Mouse (Mus musculus): ENCODE measurements around the gene Kif1a. TPM values are rescaled to one million over a fixed set of nuclear protein-coding genes. Genes with fewer than 3 reads are reported as not detected.

Kif1a gene
- polyA plus RNA-seq, 1 experiment, result 0.49 TPM

- no peaks in the 10 kb centered on the region for H3K27me3 ChIP-seq (ENCODE audit: control insufficient read depth, insufficient read depth, low read length)
- H3K4me1 ChIP-seq (ENCODE audit: control insufficient read depth, insufficient read depth, insufficient read length), result no peaks in the 10 kb centered on the region
- H3K36me3 ChIP-seq (ENCODE audit: control insufficient read depth, insufficient read depth, low read length), result no peaks in the 10 kb centered on the region
- no peak for DNase-seq (ENCODE audit: low read depth in 1 of 2, low spot score in 2 of 2)
- 86% methylated on average over 11 of the region's 11 CpGs for WGBS
- no peak overlapping the region for H3K4me3 ChIP-seq (ENCODE audit: extremely low read depth, insufficient read depth, insufficient read length)
- TF ChIP-seq CTCF (IDR thresholded peaks at IDR 0.05; ENCODE audit: extremely low read depth, insufficient read depth, insufficient read length, insufficient replicate concordance) (no peak), POLR2A (IDR thresholded peaks at IDR 0.05; ENCODE audit: low read depth, low read length) (no peak)
- H3K27ac ChIP-seq (ENCODE audit: insufficient read depth, low read length), result no peak overlapping the region
Observed at GRCm38 (mm10) chr1:93123179-93123854, 21.6 kb upstream of the Kif1a start.

GRCm38 (mm10) chr1:93118816-93119215, 17.1 kb upstream of the Kif1a start:
- H3K36me3 ChIP-seq (ENCODE audit: control insufficient read depth, insufficient read depth, low read length), result no peaks in the 10 kb centered on the region
- no peaks in the 10 kb centered on the region for H3K4me1 ChIP-seq (ENCODE audit: control insufficient read depth, insufficient read depth, insufficient read length)
- no peaks in the 10 kb centered on the region for H3K27me3 ChIP-seq (ENCODE audit: control insufficient read depth, insufficient read depth, low read length)
- 33% methylated on average over 4 of the region's 4 CpGs for whole genome bisulfite sequencing
- no peak for DNase-seq (ENCODE audit: low read depth in 1 of 2, low spot score in 2 of 2)
- H3K4me3 ChIP-seq (ENCODE audit: extremely low read depth, insufficient read depth, insufficient read length), result no peak overlapping the region
- H3K27ac ChIP-seq (ENCODE audit: insufficient read depth, low read length), result no peak overlapping the region
- TF ChIP-seq CTCF (IDR thresholded peaks at IDR 0.05; ENCODE audit: extremely low read depth, insufficient read depth, insufficient read length, insufficient replicate concordance) (no peak), POLR2A (IDR thresholded peaks at IDR 0.05; ENCODE audit: low read depth, low read length) (no peak)

- H3K36me3 ChIP-seq (ENCODE audit: control insufficient read depth, insufficient read depth, low read length), result no peaks in the 10 kb centered on the region
- H3K4me1 ChIP-seq (ENCODE audit: control insufficient read depth, insufficient read depth, insufficient read length), result no peaks in the 10 kb centered on the region
- H3K27ac ChIP-seq (ENCODE audit: insufficient read depth, low read length), result no peak overlapping the region
- 29% methylated on average over 13 of the region's 13 CpGs for WGBS
- H3K4me3 ChIP-seq (ENCODE audit: extremely low read depth, insufficient read depth, insufficient read length), result no peak overlapping the region
- H3K27me3 ChIP-seq (ENCODE audit: control insufficient read depth, insufficient read depth, low read length), result no peaks in the 10 kb centered on the region
- no peak for DNase-seq (ENCODE audit: low read depth in 1 of 2, low spot score in 2 of 2)
- no peak for TF ChIP-seq CTCF (IDR thresholded peaks at IDR 0.05; ENCODE audit: extremely low read depth, insufficient read depth, insufficient read length, insufficient replicate concordance)
- TF ChIP-seq POLR2A (IDR thresholded peaks at IDR 0.05; ENCODE audit: low read depth, low read length), result no peak
Observed at GRCm38 (mm10) chr1:93115471-93115870, 13.7 kb upstream of the Kif1a start.

DNA sequence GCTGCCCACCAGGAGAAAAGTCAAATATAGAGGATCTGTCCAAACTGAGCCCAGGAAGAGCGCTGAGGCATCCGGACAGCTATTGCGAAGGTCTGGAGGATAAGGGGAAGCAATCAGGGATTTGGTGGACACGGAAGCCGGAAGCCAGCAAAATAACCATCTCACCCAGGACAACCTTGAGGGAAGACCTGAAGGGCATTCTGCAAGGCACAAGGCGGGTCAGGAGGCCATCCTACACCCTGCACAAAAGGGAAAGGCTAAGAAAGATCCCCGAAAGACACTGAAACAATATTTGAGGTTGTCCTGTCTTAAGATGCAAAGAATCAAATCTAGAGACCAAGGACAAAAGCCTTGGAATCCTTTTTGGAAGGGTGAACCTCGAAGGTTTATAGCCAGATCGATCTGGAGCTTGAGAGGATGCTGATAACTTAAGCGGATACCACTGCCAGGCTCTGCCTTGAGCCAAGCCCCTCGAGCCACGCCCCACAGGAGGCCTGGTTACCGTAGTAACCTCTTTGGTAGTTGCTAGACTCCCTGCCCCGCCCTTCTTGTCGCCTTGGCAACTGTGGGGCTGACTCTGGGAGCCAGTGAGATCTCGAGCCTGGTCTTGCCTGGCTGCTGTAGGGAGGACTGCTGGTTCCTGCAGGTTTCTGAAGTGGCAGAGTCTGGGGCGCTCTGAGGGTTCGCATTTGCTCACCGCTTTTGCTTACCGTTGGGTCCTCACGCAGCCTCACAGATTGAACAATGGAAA, 13.1 kb upstream of the Kif1a start:
- 29% methylated on average over 21 of the region's 21 CpGs for WGBS
- DNase-seq (ENCODE audit: low read depth in 1 of 2, low spot score in 2 of 2), result no peak

GRCm38 (mm10) chr1:93102700-93103099, 949 bp upstream of the Kif1a start:
- Histone ChIP-seq H3K27ac (ENCODE audit: insufficient read depth, low read length) (no peak overlapping the region), H3K4me1 (ENCODE audit: control insufficient read depth, insufficient read depth, insufficient read length) (no peaks in the 10 kb centered on the region), H3K27me3 (ENCODE audit: control insufficient read depth, insufficient read depth, low read length) (peaks cover 15% of the 10 kb centered on the region), H3K4me3 (ENCODE audit: extremely low read depth, insufficient read depth, insufficient read length) (no peak overlapping the region), H3K36me3 (ENCODE audit: control insufficient read depth, insufficient read depth, low read length) (no peaks in the 10 kb centered on the region)
- TF ChIP-seq POLR2A (IDR thresholded peaks at IDR 0.05; ENCODE audit: low read depth, low read length) (no peak), CTCF (IDR thresholded peaks at IDR 0.05; ENCODE audit: extremely low read depth, insufficient read depth, insufficient read length, insufficient replicate concordance) (no peak)
- WGBS, result 64% methylated on average over 7 of the region's 7 CpGs
- DNase-seq (ENCODE audit: low read depth in 1 of 2, low spot score in 2 of 2), result no peak

More for the DNA sequence above, 13.1 kb upstream of the Kif1a start:
- Histone ChIP-seq H3K27ac (ENCODE audit: insufficient read depth, low read length) (no peak overlapping the region), H3K4me3 (ENCODE audit: extremely low read depth, insufficient read depth, insufficient read length) (peak overlapping the region; percentile 32; the same call in 1 of the 2 replicates), H3K27me3 (ENCODE audit: control insufficient read depth, insufficient read depth, low read length) (no peaks in the 10 kb centered on the region), H3K36me3 (ENCODE audit: control insufficient read depth, insufficient read depth, low read length) (no peaks in the 10 kb centered on the region), H3K4me1 (ENCODE audit: control insufficient read depth, insufficient read depth, insufficient read length) (no peaks in the 10 kb centered on the region)
- no peak for TF ChIP-seq CTCF (IDR thresholded peaks at IDR 0.05; ENCODE audit: extremely low read depth, insufficient read depth, insufficient read length, insufficient replicate concordance)
- TF ChIP-seq POLR2A (IDR thresholded peaks at IDR 0.05; ENCODE audit: low read depth, low read length), result no peak

DNA sequence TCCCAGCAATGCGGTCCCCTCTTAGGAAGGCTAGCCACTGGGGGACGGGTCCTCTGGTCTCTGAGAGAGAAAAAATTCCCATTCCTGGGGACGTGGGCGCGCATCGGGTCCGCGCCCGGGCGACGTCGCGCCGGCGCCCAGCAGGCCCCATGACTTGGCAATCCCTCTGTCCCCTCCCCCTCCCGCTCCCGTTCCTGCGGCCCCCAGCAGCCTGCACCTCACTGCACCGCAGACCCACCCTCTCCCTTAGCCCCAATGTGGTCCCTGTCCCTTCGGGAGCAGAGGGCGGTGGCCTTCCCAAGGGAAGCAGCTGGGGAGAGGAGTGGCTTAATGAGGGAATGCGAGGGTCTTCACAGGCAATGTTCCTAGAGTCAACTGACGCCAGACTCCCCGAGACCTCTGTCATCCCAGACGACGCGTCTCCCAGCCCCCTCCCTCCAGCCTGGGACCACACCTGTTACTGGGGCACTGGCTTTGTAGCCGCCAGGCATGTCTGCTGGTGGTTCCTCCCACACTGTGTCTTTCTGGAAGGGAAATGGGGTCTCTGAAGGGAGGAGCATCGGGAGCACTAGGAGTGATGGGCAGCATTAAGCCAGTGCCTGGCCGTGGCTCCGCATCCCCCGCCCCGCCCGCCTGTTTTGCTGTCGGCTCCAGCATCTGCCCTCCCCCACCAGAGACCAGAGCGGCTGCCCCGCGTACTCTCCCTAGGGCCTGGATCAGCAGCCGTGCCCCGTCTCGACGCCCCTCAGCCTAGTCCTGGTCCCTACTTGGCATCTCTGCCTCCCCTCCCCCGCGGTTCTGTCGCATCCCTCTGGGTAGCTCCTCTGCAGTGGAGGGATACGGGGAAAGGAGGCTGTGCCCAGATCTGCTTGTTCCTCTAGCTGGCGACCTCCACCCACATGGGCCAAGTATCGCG, 917 bp downstream of the Kif1a start:
- 4% methylated on average over 49 of the region's 49 CpGs for WGBS
- Histone ChIP-seq H3K4me1 (ENCODE audit: control insufficient read depth, insufficient read depth, insufficient read length) (no peaks in the 10 kb centered on the region), H3K27me3 (ENCODE audit: control insufficient read depth, insufficient read depth, low read length) (peaks cover 15% of the 10 kb centered on the region), H3K4me3 (ENCODE audit: extremely low read depth, insufficient read depth, insufficient read length) (peak overlapping the region; percentile 5; the same call in 1 of the 2 replicates), H3K36me3 (ENCODE audit: control insufficient read depth, insufficient read depth, low read length) (no peaks in the 10 kb centered on the region), H3K27ac (ENCODE audit: insufficient read depth, low read length) (no peak overlapping the region)
- no peak for DNase-seq (ENCODE audit: low read depth in 1 of 2, low spot score in 2 of 2)
- TF ChIP-seq POLR2A (IDR thresholded peaks at IDR 0.05; ENCODE audit: low read depth, low read length) (no peak), CTCF (IDR thresholded peaks at IDR 0.05; ENCODE audit: extremely low read depth, insufficient read depth, insufficient read length, insufficient replicate concordance) (no peak)
